Mouse (Mus musculus): ENCODE measurements at regions not wholly inside any gene's neighbourhood (a gene's known extent, or its start where the extent isn't known, plus 50 kb on each side); places are given as distances from the start of the nearest gene placed in this dataset.

DNA sequence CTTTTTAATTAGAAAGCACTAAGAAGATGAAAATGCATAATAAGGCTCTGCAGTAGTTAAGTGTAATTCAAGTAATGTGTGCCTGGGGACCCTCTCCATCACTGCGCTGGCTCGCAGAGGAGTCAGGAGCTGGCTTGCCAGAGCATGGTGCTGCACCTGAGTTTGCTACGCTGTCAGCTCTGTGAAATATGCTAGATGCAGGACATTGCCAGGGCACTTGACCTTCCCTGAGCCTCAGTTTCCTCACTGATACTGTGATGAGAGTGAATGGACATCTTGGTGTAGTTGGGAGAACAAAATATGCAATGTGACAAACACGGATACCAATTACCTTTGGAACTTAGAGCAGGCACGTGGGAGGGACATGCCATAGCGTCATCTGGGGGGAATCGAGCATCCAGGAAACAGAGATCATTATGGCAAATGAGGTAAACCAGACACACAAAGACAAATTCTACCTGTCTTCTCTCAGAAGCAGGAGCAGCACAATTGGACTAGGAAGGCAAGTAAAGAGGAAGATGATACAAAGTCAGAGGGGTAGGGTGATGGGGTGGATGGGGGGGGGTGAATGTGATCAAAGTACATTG is 133.6 kb upstream of the Slco3a1 start:
- DNase-seq, result no peak
- WGBS, result 96% methylated on average over 7 of the region's 7 CpGs
- no peaks in the 10 kb centered on the region for H3K27me3 ChIP-seq (ENCODE audit: control insufficient read depth, insufficient read depth, low read length)
- H3K27ac ChIP-seq (ENCODE audit: control insufficient read depth, insufficient read depth, low read length), result no peak overlapping the region
- no peak overlapping the region for H3K4me3 ChIP-seq (ENCODE audit: control insufficient read depth, insufficient read depth, low read length)
- peaks cover 9% of the 10 kb centered on the region for H3K4me1 ChIP-seq (replicated peaks; ENCODE audit: control insufficient read depth, insufficient read depth, low read length)
- H3K36me3 ChIP-seq (ENCODE audit: control insufficient read depth, insufficient read depth, low read length), result no peaks in the 10 kb centered on the region
- TF ChIP-seq POLR2A (IDR thresholded peaks at IDR 0.05; ENCODE audit: control insufficient read depth, extremely low read depth, insufficient read depth, low read length, poor library complexity) (no peak), CTCF (IDR thresholded peaks at IDR 0.05; ENCODE audit: borderline replicate concordance, control insufficient read depth, extremely low read depth, insufficient read depth, low read length, poor library complexity) (no peak)

DNA sequence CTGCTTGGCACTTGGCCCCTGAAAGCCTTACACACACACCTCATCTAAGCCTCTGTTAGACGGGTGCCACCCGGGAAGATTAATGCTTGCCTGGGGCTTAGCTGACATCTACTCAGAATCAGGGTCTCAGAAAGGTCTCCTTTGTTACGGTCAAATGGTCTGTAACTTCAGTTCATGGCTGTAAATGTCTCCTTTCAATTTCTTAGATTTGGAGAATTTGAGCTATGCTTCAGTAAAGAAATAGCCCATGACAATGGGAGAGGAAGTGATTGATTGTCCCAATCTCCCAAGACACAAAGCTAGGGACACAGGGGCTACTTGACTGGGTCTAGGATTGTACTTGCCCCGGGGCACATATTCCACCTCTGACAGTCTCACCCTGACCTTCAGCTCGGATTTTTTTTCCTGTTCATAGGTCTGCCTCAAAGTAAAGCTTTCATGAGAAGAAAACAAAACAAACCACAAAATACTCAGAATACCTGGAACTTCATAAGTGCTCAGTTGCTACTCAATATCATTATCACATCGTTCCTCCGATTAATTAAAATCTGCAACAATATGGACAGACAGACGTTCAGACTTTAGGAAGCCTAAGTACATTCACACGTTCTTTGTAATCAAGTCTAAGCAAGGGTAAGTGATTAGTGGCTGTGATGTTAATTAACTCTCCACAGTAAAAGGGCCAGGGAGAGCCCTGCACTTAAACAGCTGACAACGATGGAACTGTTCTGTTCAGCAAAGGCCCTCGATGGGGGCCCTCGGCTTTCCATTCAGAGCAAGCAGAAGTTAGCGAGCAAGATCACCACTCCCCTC is 132.9 kb upstream of the Slco3a1 start:
- DNase-seq, result no peak
- no peak overlapping the region for H3K27ac ChIP-seq (ENCODE audit: control insufficient read depth, insufficient read depth, low read length)
- no peaks in the 10 kb centered on the region for H3K36me3 ChIP-seq (ENCODE audit: control insufficient read depth, insufficient read depth, low read length)
- no peak for TF ChIP-seq POLR2A (IDR thresholded peaks at IDR 0.05; ENCODE audit: control insufficient read depth, extremely low read depth, insufficient read depth, low read length, poor library complexity)
- TF ChIP-seq CTCF (IDR thresholded peaks at IDR 0.05; ENCODE audit: borderline replicate concordance, control insufficient read depth, extremely low read depth, insufficient read depth, low read length, poor library complexity), result no peak
- 90% methylated on average over 13 of the region's 13 CpGs for WGBS
- no peak overlapping the region for H3K4me3 ChIP-seq (ENCODE audit: control insufficient read depth, insufficient read depth, low read length)
- H3K4me1 ChIP-seq (replicated peaks; ENCODE audit: control insufficient read depth, insufficient read depth, low read length), result peaks cover 6% of the 10 kb centered on the region
- no peaks in the 10 kb centered on the region for H3K27me3 ChIP-seq (ENCODE audit: control insufficient read depth, insufficient read depth, low read length)

DNA sequence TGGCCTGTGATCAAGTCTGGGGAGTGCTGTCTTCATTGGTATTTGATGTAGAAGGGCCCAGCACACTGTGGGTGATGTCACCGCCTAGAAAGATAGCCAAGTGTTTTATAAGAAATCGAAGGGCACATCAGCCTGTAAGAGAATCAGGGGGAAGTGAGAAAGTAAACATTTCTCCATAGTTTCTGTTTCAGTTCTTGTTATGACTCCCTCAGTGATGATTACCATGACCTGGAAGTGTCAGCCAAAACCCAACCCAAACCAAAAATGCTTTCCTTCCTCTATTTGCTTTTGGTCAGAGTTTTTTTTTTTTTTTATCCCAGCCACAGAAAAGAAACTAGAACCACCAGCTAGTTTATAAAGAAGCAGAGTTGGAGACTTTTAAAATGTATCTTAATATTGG is 129.4 kb upstream of the Slco3a1 start:
- no peaks in the 10 kb centered on the region for H3K4me1 ChIP-seq (replicated peaks; ENCODE audit: control insufficient read depth, insufficient read depth, low read length)
- H3K27me3 ChIP-seq (ENCODE audit: control insufficient read depth, insufficient read depth, low read length), result no peaks in the 10 kb centered on the region
- H3K27ac ChIP-seq (ENCODE audit: control insufficient read depth, insufficient read depth, low read length), result no peak overlapping the region
- TF ChIP-seq CTCF (IDR thresholded peaks at IDR 0.05; ENCODE audit: borderline replicate concordance, control insufficient read depth, extremely low read depth, insufficient read depth, low read length, poor library complexity) (no peak), POLR2A (IDR thresholded peaks at IDR 0.05; ENCODE audit: control insufficient read depth, extremely low read depth, insufficient read depth, low read length, poor library complexity) (no peak)
- H3K4me3 ChIP-seq (ENCODE audit: control insufficient read depth, insufficient read depth, low read length), result no peak overlapping the region
- 36% methylated on average over 2 of the region's 2 CpGs for WGBS
- H3K36me3 ChIP-seq (ENCODE audit: control insufficient read depth, insufficient read depth, low read length), result no peaks in the 10 kb centered on the region
- no peak for DNase-seq

DNA sequence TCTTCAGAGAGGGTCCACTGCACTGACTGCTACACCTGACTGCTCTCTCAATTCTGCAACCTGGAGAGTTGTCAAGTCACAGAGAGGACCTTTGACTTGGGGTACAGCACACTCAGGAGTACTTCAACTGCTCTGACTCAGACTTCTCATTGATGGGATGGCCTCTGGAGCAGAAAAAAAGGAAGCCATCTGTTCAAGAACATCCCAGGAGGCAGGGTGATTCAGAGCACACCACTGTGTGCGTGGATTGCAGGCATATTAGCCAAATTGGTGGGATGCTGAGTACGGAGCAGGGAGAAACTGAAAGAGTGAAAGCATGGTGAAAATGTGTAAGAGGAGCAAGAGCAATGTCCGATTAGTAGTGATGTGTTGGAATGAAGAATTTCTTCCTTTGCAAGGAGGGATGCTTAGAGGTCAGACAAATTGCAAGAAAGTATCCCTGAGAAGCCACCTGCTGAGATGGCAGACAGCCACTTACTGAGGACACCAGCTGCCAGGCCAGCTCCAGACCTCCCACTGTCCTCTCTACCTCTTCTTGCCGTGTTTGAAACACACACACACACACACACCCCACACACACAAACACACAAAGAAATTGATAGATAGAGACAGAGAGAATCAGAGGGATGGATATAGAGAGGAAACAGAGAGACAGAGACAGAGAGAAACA is 119.2 kb upstream of the Slco3a1 start:
- WGBS, result 93% methylated on average over 4 of the region's 4 CpGs
- no peak for TF ChIP-seq CTCF (IDR thresholded peaks at IDR 0.05; ENCODE audit: borderline replicate concordance, control insufficient read depth, extremely low read depth, insufficient read depth, low read length, poor library complexity)
- Histone ChIP-seq H3K36me3 (ENCODE audit: control insufficient read depth, insufficient read depth, low read length) (no peaks in the 10 kb centered on the region), H3K4me1 (replicated peaks; ENCODE audit: control insufficient read depth, insufficient read depth, low read length) (no peaks in the 10 kb centered on the region), H3K27me3 (ENCODE audit: control insufficient read depth, insufficient read depth, low read length) (no peaks in the 10 kb centered on the region), H3K27ac (ENCODE audit: control insufficient read depth, insufficient read depth, low read length) (no peak overlapping the region), H3K4me3 (ENCODE audit: control insufficient read depth, insufficient read depth, low read length) (no peak overlapping the region)
- no peak for DNase-seq

DNA sequence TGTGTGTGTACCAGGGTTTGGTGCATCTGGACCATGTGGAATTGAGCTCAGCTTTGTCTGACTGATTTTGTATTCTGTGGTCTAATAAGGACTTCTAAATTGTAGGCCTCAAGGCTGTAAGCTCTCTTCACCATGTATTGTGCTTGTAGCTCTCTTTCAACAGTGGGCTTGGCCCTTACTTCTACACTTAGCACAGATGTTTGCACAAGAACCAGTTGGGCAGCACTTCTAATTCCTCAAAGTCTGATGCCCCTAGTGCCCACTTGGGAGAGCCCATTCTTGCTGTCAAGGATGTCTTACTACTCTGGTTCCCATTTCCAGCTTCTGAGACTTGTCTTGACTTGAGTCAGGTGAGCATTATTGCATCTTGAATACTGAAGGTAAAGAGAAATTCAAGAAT is 114.5 kb upstream of the Slco3a1 start:
- TF ChIP-seq CTCF (IDR thresholded peaks at IDR 0.05; ENCODE audit: borderline replicate concordance, control insufficient read depth, extremely low read depth, insufficient read depth, low read length, poor library complexity), result no peak
- no peak for TF ChIP-seq POLR2A (IDR thresholded peaks at IDR 0.05; ENCODE audit: control insufficient read depth, extremely low read depth, insufficient read depth, low read length, poor library complexity)
- no peak overlapping the region for H3K4me3 ChIP-seq (ENCODE audit: control insufficient read depth, insufficient read depth, low read length)

DNA sequence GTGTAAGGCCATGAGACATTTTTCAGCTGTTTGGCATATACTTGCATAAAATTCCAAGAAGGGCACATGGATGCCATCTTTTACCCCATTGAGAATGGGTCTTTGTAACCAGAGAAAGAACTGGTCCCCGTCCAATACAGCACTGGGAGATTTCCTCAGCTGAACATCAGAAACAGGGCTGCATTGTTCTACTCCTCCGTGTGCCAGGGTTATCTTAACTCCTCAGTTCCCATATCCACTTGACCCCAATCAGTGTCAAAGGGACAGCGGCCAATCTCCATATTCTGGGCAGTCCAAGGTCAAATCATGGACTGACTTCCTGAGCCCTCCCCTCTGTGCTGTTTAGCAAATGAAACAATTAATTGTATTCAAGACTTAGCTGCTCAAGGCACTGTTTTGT is 112.5 kb upstream of the Slco3a1 start:
- no peaks in the 10 kb centered on the region for H3K36me3 ChIP-seq (ENCODE audit: control insufficient read depth, insufficient read depth, low read length)
- TF ChIP-seq CTCF (IDR thresholded peaks at IDR 0.05; ENCODE audit: borderline replicate concordance, control insufficient read depth, extremely low read depth, insufficient read depth, low read length, poor library complexity), result no peak
- TF ChIP-seq POLR2A (IDR thresholded peaks at IDR 0.05; ENCODE audit: control insufficient read depth, extremely low read depth, insufficient read depth, low read length, poor library complexity), result no peak
- no peak overlapping the region for H3K27ac ChIP-seq (ENCODE audit: control insufficient read depth, insufficient read depth, low read length)
- no peaks in the 10 kb centered on the region for H3K4me1 ChIP-seq (replicated peaks; ENCODE audit: control insufficient read depth, insufficient read depth, low read length)
- 92% methylated on average over 3 of the region's 3 CpGs for WGBS
- no peak overlapping the region for H3K4me3 ChIP-seq (ENCODE audit: control insufficient read depth, insufficient read depth, low read length)
- H3K27me3 ChIP-seq (ENCODE audit: control insufficient read depth, insufficient read depth, low read length), result no peaks in the 10 kb centered on the region
- DNase-seq, result no peak

More for the DNA sequence above, 114.5 kb upstream of the Slco3a1 start:
- H3K4me1 ChIP-seq (replicated peaks; ENCODE audit: control insufficient read depth, insufficient read depth, low read length), result no peaks in the 10 kb centered on the region
- no peaks in the 10 kb centered on the region for H3K36me3 ChIP-seq (ENCODE audit: control insufficient read depth, insufficient read depth, low read length)
- H3K27me3 ChIP-seq (ENCODE audit: control insufficient read depth, insufficient read depth, low read length), result no peaks in the 10 kb centered on the region
- DNase-seq, result no peak
- no peak overlapping the region for H3K27ac ChIP-seq (ENCODE audit: control insufficient read depth, insufficient read depth, low read length)

Data from thymus, adult 2 months (tissue).